Comparison of ENCODE assay signal across 17 mouse cellular contexts in the genomic region with DNA sequence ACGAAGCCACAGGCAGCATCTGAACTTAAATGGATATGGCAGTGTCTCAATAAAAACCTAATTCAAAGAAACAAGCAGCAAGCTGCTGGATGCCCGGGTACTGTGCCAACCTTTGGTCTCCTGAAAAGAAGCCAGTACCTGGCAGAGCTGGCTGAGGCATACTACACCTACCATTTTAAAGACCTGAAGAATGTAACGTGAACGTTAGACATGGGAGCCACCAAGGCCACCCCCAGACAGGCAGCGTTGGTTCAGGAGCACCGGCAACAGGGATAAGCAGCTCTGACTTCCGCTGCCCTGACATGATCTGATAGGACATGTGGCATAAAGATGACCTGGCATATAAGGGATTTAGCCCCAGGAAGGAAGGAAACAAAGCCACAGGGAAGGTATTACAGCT. TPM values are rescaled to one million over a fixed set of nuclear protein-coding genes. Genes with fewer than 3 reads are reported as not detected.
"Had no signal": no experiment of that assay in that cellular context is flagged by ENCODE, and none has a peak within 500 bp of the region (broad histone marks: within the 10 kb centered on the region; RNA-seq: fewer than 3 reads in every experiment).

No protein-coding gene starts in this region.

- H3K4me3 ChIP-seq: layer of hippocampus, adult 2 months; left cerebral cortex, adult 2 months; limb, embryonic 12.5 days; myocyte; neural tube, embryonic 15.5 days had no signal

- H3K4me1 ChIP-seq: limb, embryonic 12.5 days; neural tube, embryonic 15.5 days had no signal

- H3K27ac ChIP-seq: layer of hippocampus, adult 2 months; left cerebral cortex, adult 2 months; limb, embryonic 12.5 days; liver, embryonic 14.5 days; neural tube, embryonic 15.5 days; stomach, postnatal 0 days had no signal

- H3K9ac ChIP-seq: limb, embryonic 12.5 days; liver, embryonic 14.5 days; neural tube, embryonic 15.5 days had no signal

- H3K9me3 ChIP-seq: limb, embryonic 12.5 days; neural tube, embryonic 15.5 days had no signal

- DNase-seq: kidney, postnatal 10 days; kidney, postnatal 4 days; liver; lung, adult 18-20 months; lung, postnatal 36 days; midbrain, embryonic 14.5 days; right cerebral cortex, adult 18-20 months; right cerebral cortex, postnatal 25 days; thymus, postnatal 4 days had no signal

- H3K27me3 ChIP-seq: limb, embryonic 12.5 days; neural tube, embryonic 15.5 days had no signal

- H3K4me2 ChIP-seq: limb, embryonic 12.5 days; neural tube, embryonic 15.5 days had no signal

RNA-seq across cellular contexts. Expression of a gene that starts 10.6 kb away (rescaled TPM):
- polyA plus RNA-seq: limb, embryonic 12.5 days; liver, embryonic 14.5 days; lung, embryonic 16.5 days; myocyte; stomach, postnatal 0 days had no signal

RNA-seq across cellular contexts. Expression of a gene that starts 56.4 kb away (rescaled TPM):
- polyA plus RNA-seq: liver, embryonic 14.5 days; myocyte had no signal
